Mouse (Mus musculus) forebrain, embryonic 11.5 days (tissue): Measurements from ENCODE around the gene Ap1s1. TPM values are rescaled to one million over a fixed set of nuclear protein-coding genes. Genes with fewer than 3 reads are reported as not detected.

ENCODE experiments used
- ATAC-seq: fragments of 200-750 bp; cut with Nextera tagmentation; replicated peaks from 2 replicates; pipeline ENCODE4 v1.8.0; 2017; ENCODE audit warnings: moderate TSS enrichment; ENCODE audit not compliant: low FRiP score
- DNase-seq: peaks from one replicate; pipeline ENCODE4 v3.0.0-alpha.2; 2017; ENCODE audit warnings: low spot score
- H3K27ac ChIP-seq: fragments of 300-500 bp; sonication (generic); 2 replicates; pipeline ENCODE4 v1.5.1; 2014; ENCODE audit warnings: low read depth, low read length
- H3K27me3 ChIP-seq: fragments of 300-500 bp; sonication (generic); 2 replicates; pipeline ENCODE4 v1.6.1; 2014; ENCODE audit warnings: mild to moderate bottlenecking, low read length, mixed read lengths; ENCODE audit not compliant: control insufficient read depth, insufficient read depth
- H3K36me3 ChIP-seq: fragments of 300-500 bp; sonication (generic); 2 replicates; pipeline ENCODE4 v1.6.1; 2014; ENCODE audit warnings: mild to moderate bottlenecking, low read length, moderate library complexity, mixed read lengths; ENCODE audit not compliant: control insufficient read depth, insufficient read depth
- H3K4me1 ChIP-seq: fragments of 300-500 bp; sonication (generic); replicated peaks from 2 replicates; pipeline ENCODE4 v1.6.1; 2014; ENCODE audit warnings: low read length, mixed read lengths; ENCODE audit not compliant: control insufficient read depth, insufficient read depth
- H3K4me2 ChIP-seq: fragments of 300-500 bp; sonication (generic); 2 replicates; pipeline ENCODE4 v1.6.1; 2014; ENCODE audit warnings: low read depth, mild to moderate bottlenecking, low read length, moderate library complexity, mixed read lengths; ENCODE audit not compliant: severe bottlenecking
- H3K4me3 ChIP-seq: fragments of 300-500 bp; sonication (generic); 2 replicates; pipeline ENCODE4 v1.5.1; 2014; ENCODE audit warnings: low read depth, low read length
- H3K9ac ChIP-seq: fragments of 300-500 bp; sonication (generic); 2 replicates; pipeline ENCODE4 v1.6.1; 2014; ENCODE audit warnings: low read length
- H3K9me3 ChIP-seq: fragments of 300-500 bp; sonication (generic); 2 replicates; pipeline ENCODE4 v1.6.1; 2016; ENCODE audit warnings: low read length, mixed read lengths; ENCODE audit not compliant: control insufficient read depth
- WGBS: fragments of 180-500 bp; shearing (Covaris S2); extraction: QIAGEN DNeasy Blood & Tissue Kit; methylation state at CpG from one replicate; pipeline ENCODE4 v1.1.7; 2014; 5-methylcytosine and 5-hydroxymethylcytosine counted together
- microRNA counts: library from miRNA; unstranded; fragments of <30 nt; microRNA quantifications from one replicate; lab custom pipeline; 2015
- microRNA-seq: library from miRNA; unstranded; fragments of <30 nt; microRNA quantifications from one replicate; pipeline ENCODE4, GENCODE M21; 2016; ENCODE audit not compliant: insufficient number of aligned reads
- polyA plus RNA-seq: library from polyadenylated mRNA; unstranded; fragments of >200 nt; fragmentation: Nextera tagmentation; extraction: Ambion mirVana; gene quantifications from 2 replicates; pipeline ENCODE4 v1.2.1, GENCODE M21; 2014

Ap1s1 gene
- polyA plus RNA-seq, 1 experiment from 2014 or later = 187 TPM

DNA sequence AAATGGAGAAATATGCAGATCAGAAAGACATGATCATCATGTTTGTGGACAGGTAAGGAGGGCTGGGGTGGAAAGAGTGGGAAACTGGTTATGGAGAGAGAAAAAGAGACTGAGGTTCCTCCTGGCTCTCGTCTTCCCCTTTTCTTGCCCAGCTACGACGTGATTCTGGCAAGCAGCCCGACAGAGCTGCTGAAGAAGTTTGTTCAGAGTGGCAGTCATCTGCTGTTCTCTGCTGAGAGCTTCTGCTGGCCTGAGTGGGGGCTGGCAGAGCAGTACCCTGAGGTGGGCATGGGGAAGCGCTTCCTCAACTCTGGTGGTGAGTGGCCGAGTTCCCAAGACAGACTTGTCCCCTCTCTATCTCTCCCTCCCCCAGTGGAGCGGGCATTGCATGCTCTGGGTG, 57.5 kb downstream of the Ap1s1 start:
- peaks cover 11% of the 10 kb centered on the region; the same call in 1 of the 2 replicates for H3K36me3 ChIP-seq
- H3K9me3 ChIP-seq = no peaks in the 10 kb centered on the region
- H3K27ac ChIP-seq = no peak overlapping the region

DNA sequence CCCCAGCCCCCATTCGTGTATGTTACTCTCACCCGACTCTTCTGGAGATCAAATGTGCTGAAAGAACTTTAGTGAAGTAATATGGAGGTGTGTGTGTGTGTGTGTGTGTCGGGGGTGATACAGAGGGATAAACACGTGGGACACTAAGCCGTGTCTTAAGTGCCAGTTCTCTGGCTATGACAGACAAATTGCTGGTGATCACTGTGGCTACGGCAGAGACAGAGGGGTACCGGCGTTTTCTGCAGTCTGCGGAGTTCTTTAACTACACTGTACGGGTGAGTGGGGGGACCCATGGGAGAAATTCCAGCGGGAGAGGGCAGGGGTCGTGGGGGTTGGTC, 58.0 kb downstream of the Ap1s1 start, which contains the start of gene Znhit1:
Gene Znhit1 (minus strand): TSS at position 88 of the 338 bp plus-strand sequence.
- peak within 1 kb of the TSS; percentile 92 for H3K4me2 ChIP-seq
- no peak for DNase-seq
- peak within 1 kb of the TSS; percentile 98 for H3K9ac ChIP-seq
- H3K36me3 ChIP-seq = peaks cover 11% of the 10 kb centered on the region; the same call in 1 of the 2 replicates
- H3K27ac ChIP-seq = peak within 1 kb of the TSS; percentile 93
- ATAC-seq = no peak
- 15% methylated on average over 12 of the region's 12 CpGs for WGBS
- H3K27me3 ChIP-seq = no peaks in the 10 kb centered on the region
- H3K9me3 ChIP-seq = no peaks in the 10 kb centered on the region
- peak within 1 kb of the TSS; percentile 88 for H3K4me3 ChIP-seq
- H3K4me1 ChIP-seq = peaks cover 2% of the 10 kb centered on the region; the same call in 1 of the 2 replicates

More for the DNA sequence above, 57.5 kb downstream of the Ap1s1 start:
- WGBS = 86% methylated on average over 7 of the region's 7 CpGs
- Histone ChIP-seq H3K4me3 (peak overlapping the region; percentile 88), H3K4me1 (peaks cover 2% of the 10 kb centered on the region; the same call in 1 of the 2 replicates), H3K4me2 (peak overlapping the region; percentile 92), H3K9ac (peak overlapping the region; percentile 98; the same call in 1 of the 2 replicates), H3K27me3 (no peaks in the 10 kb centered on the region)
- DNase-seq (no peak), ATAC-seq (no peak)

DNA sequence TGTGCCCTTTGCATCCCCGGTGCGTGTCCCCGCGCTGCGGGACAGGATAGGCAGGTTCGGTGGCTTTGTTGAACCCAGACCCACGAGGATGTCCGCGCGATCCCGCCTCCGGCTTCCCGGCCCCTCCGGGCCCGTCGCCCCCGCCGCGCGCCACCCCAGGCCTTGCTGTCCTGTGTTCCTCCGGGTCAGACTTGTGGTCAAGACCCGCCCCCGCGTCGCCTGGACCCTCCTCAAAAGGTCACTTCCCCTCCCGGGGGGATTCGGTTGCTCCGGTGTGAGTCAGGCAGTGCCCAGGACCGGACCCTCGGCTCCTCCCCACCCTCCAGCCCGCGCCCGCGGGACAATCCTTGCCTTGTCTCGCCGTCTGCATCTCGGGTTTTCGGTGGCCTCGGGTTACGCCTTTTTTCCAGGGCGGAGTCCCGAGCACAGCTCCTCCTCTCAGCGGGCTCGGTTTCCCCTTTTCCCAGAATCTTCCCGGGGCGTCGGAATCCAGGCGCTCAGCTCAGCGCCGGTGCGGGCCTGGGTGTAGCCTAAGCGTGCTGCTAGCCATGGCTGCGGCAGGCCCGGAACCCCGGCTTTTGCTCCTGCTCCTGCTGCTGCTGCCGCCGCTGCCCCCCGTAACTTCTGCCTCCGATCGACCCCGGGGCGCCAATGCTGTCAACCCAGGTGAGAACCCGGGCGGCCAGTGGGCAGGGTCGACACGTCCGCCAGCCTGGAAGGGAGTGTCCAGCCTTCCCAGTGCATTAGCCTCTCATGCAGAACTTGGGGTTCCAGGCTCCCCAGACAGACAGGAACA, 58.6 kb downstream of the Ap1s1 start:
- Histone ChIP-seq H3K27ac (peak overlapping the region; percentile 93), H3K4me3 (peak overlapping the region; percentile 88), H3K4me1 (peaks cover 2% of the 10 kb centered on the region; the same call in 1 of the 2 replicates), H3K9ac (peak overlapping the region; percentile 98), H3K9me3 (no peaks in the 10 kb centered on the region), H3K36me3 (peaks cover 11% of the 10 kb centered on the region; the same call in 1 of the 2 replicates), H3K27me3 (no peaks in the 10 kb centered on the region), H3K4me2 (peak overlapping the region; percentile 92)
- WGBS = under 1% methylated on average over 65 of the region's 67 CpGs
- peak; percentile 71 for ATAC-seq
- peak; percentile 86 for DNase-seq

DNA sequence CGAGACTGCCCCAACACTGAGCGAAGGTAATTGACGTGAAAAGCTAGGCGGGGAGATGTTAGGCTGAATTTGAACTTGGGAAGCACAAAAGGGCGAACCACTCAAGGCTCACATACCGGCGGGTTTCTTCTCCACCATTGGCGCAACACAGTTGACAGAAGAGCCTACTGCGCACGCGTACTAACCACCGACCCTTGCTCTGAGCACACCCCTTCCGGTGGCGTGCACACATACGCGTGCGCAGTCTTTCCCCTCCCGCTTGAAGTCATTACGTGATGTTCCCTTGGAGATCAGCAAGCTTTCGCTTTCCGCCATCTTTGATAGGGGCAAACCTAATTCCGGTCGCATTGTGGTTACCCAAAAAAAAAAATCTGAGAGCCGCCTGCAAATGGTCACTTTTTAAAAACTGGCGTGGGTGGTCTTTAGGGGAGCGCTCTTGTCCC, 59.2 kb downstream of the Ap1s1 start, which contains the start of gene Plod3:
Gene Plod3 (plus strand): TSS at position 325 of the 443 bp plus-strand sequence.
- WGBS = under 1% methylated on average over 26 of the region's 26 CpGs
- H3K4me3 ChIP-seq = peak within 1 kb of the TSS; percentile 88
- H3K27ac ChIP-seq = peak within 1 kb of the TSS; percentile 93
- H3K36me3 ChIP-seq = peaks cover 6% of the 10 kb centered on the region; the same call in 1 of the 2 replicates
- no peaks in the 10 kb centered on the region for H3K27me3 ChIP-seq
- DNase-seq = peak; percentile 98
- ATAC-seq = peak; percentile 91
- H3K4me2 ChIP-seq = peak within 1 kb of the TSS; percentile 92
- no peaks in the 10 kb centered on the region for H3K9me3 ChIP-seq
- peaks cover 2% of the 10 kb centered on the region; the same call in 1 of the 2 replicates for H3K4me1 ChIP-seq
- H3K9ac ChIP-seq = peak within 1 kb of the TSS; percentile 98

MicroRNAs within 50 kb of the gene (microRNA counts, 519-probe panel; counts per million panel counts)
- 31.2 counts per million for microRNA mmu-miR-702 (lab: Ali Mortazavi, UCI)

Small RNAs within 50 kb of the gene (microRNA-seq; reads per million reads assigned to microRNA genes)
- gene Mir702 = 80.8 reads per million, percentile 32 among the genes with 10 or more reads in this experiment

Other genes starting within 250 kb of the Ap1s1 start
- gene Col26a1, start 162.9 kb downstream of the Ap1s1 start, polyA plus RNA-seq = 35.1 and 40.6 TPM in 2 replicates
- gene Ift22, start 138.0 kb downstream of the Ap1s1 start, polyA plus RNA-seq = 105 and 112 TPM in 2 replicates
- 277 and 287 TPM in 2 replicates for gene Fis1, start 92.9 kb downstream of the Ap1s1 start, polyA plus RNA-seq
- 0.24 TPM in 1 of 2 replicates, not detected in the other for gene Cldn15, start 79.5 kb downstream of the Ap1s1 start, polyA plus RNA-seq
- 29.1 and 30.7 TPM in 2 replicates for gene Plod3, start 59.1 kb downstream of the Ap1s1 start, polyA plus RNA-seq
- gene Znhit1, start 58.1 kb downstream of the Ap1s1 start, polyA plus RNA-seq = 93.4 and 99.5 TPM in 2 replicates
- gene Vgf, start 19.7 kb downstream of the Ap1s1 start, polyA plus RNA-seq = 0.32 TPM in 1 of 2 replicates, not detected in the other
- 0.20 TPM in 1 of 2 replicates, not detected in the other for gene Serpine1, start 26.1 kb upstream of the Ap1s1 start, polyA plus RNA-seq
- 6.2 and 7.6 TPM in 2 replicates for gene Trim56, start 70.1 kb upstream of the Ap1s1 start, polyA plus RNA-seq
- gene Muc3, start 103.2 kb upstream of the Ap1s1 start, polyA plus RNA-seq = not detected in 2 replicates
- not detected in 2 replicates for gene Muc3a, start 166.3 kb upstream of the Ap1s1 start, polyA plus RNA-seq
- gene Ache, start 241.4 kb upstream of the Ap1s1 start, polyA plus RNA-seq = 3.0 and 3.7 TPM in 2 replicates
- gene Ufsp1, start 248.5 kb upstream of the Ap1s1 start, polyA plus RNA-seq = 6.8 and 8.0 TPM in 2 replicates